Mouse (Mus musculus): ENCODE results near the gene Gm42906. TPM values are rescaled to one million over a fixed set of nuclear protein-coding genes. Genes with fewer than 3 reads are reported as not detected.
A peak's percentile ranks its signal among the peaks of the same experiment; 100 is the strongest.

Gm42906 gene
- total RNA-seq, 2 experiments from 2014 or later: not detected

GRCm38 (mm10) chr5:151376931-151377330 is 51.0 kb downstream of the Gm42906 start:
- H3K4me3 ChIP-seq: no peak overlapping the region
- DNase-seq (ENCODE audit: low spot score in 2 of 2): no peak
- H3K27ac ChIP-seq: no peak overlapping the region
- TF ChIP-seq CTCF (conservative IDR thresholded peaks at IDR 0.05): no peak

GRCm38 (mm10) chr5:151374825-151375224 is 53.1 kb downstream of the Gm42906 start:
- no peak overlapping the region for H3K4me3 ChIP-seq
- H3K27ac ChIP-seq: no peak overlapping the region
- DNase-seq (ENCODE audit: low spot score in 2 of 2): no peak
- no peak for TF ChIP-seq CTCF (conservative IDR thresholded peaks at IDR 0.05)

- no peak for DNase-seq (ENCODE audit: low spot score in 2 of 2)
- H3K4me3 ChIP-seq: no peak overlapping the region
- no peak for TF ChIP-seq CTCF (conservative IDR thresholded peaks at IDR 0.05)
- no peak overlapping the region for H3K27ac ChIP-seq
Measured at GRCm38 (mm10) chr5:151371130-151371529, 56.8 kb downstream of the Gm42906 start.

GRCm38 (mm10) chr5:151369306-151369721 is 58.6 kb downstream of the Gm42906 start:
- TF ChIP-seq CTCF (conservative IDR thresholded peaks at IDR 0.05): no peak
- DNase-seq (ENCODE audit: low spot score in 2 of 2): no peak
- Histone ChIP-seq H3K27ac (peak overlapping the region; percentile 97), H3K4me3 (peak overlapping the region; percentile 66)

- DNase-seq (ENCODE audit: low spot score in 2 of 2): peak; percentile 99 to 100
- H3K4me3 ChIP-seq: peak overlapping the region; percentile 72
- peak overlapping the region; percentile 97 for H3K27ac ChIP-seq
- peak; percentile 90 for TF ChIP-seq CTCF (conservative IDR thresholded peaks at IDR 0.05)
Measured at GRCm38 (mm10) chr5:151368395-151369190, 59.4 kb downstream of the Gm42906 start.

GRCm38 (mm10) chr5:151367881-151368394 is 60.0 kb downstream of the Gm42906 start:
- Histone ChIP-seq H3K27ac (peak overlapping the region; percentile 97), H3K4me3 (peak overlapping the region; percentile 72)
- TF ChIP-seq CTCF (conservative IDR thresholded peaks at IDR 0.05): no peak
- peak; percentile 29 to 39 for DNase-seq (ENCODE audit: low spot score in 2 of 2)

- Histone ChIP-seq H3K27ac (peak overlapping the region; percentile 97), H3K4me3 (peak overlapping the region; percentile 72)
- DNase-seq (ENCODE audit: low spot score in 2 of 2): no peak
- TF ChIP-seq CTCF (conservative IDR thresholded peaks at IDR 0.05): no peak
Measured at GRCm38 (mm10) chr5:151367317-151367716, 60.6 kb downstream of the Gm42906 start.

GRCm38 (mm10) chr5:151363343-151364000 is 64.5 kb downstream of the Gm42906 start:
- no peak for DNase-seq (ENCODE audit: low spot score in 2 of 2)
- H3K27ac ChIP-seq: no peak overlapping the region
- H3K4me3 ChIP-seq: no peak overlapping the region

GRCm38 (mm10) chr5:151349616-151350015 is 78.3 kb downstream of the Gm42906 start:
- no peak for TF ChIP-seq CTCF (conservative IDR thresholded peaks at IDR 0.05)
- no peak for DNase-seq (ENCODE audit: low spot score in 2 of 2)
- no peak overlapping the region for H3K4me3 ChIP-seq
- H3K27ac ChIP-seq: no peak overlapping the region

More at GRCm38 (mm10) chr5:151363343-151364000, 64.5 kb downstream of the Gm42906 start:
- TF ChIP-seq CTCF (conservative IDR thresholded peaks at IDR 0.05): no peak

- TF ChIP-seq CTCF (conservative IDR thresholded peaks at IDR 0.05): no peak
- Histone ChIP-seq H3K4me3 (no peak overlapping the region), H3K27ac (no peak overlapping the region)
- DNase-seq (ENCODE audit: low spot score in 2 of 2): no peak
Measured at GRCm38 (mm10) chr5:151348418-151348817, 79.5 kb downstream of the Gm42906 start.

- Histone ChIP-seq H3K27ac (no peak overlapping the region), H3K4me3 (no peak overlapping the region)
- DNase-seq (ENCODE audit: low spot score in 2 of 2): no peak
- no peak for TF ChIP-seq CTCF (conservative IDR thresholded peaks at IDR 0.05)
Measured at GRCm38 (mm10) chr5:151346626-151347025, 81.3 kb downstream of the Gm42906 start.

GRCm38 (mm10) chr5:151344737-151345136 is 83.2 kb downstream of the Gm42906 start:
- TF ChIP-seq CTCF (conservative IDR thresholded peaks at IDR 0.05): no peak
- Histone ChIP-seq H3K4me3 (no peak overlapping the region), H3K27ac (no peak overlapping the region)
- no peak for DNase-seq (ENCODE audit: low spot score in 2 of 2)

GRCm38 (mm10) chr5:151333686-151334085 is 94.3 kb downstream of the Gm42906 start:
- no peak for TF ChIP-seq CTCF (conservative IDR thresholded peaks at IDR 0.05)
- Histone ChIP-seq H3K4me3 (no peak overlapping the region), H3K27ac (no peak overlapping the region)
- no peak for DNase-seq (ENCODE audit: low spot score in 2 of 2)

All from layer of hippocampus, adult 2 months (tissue).